Mouse (Mus musculus) layer of hippocampus, adult 11-12 months (tissue): ENCODE results near the gene Trim71.
A peak's percentile ranks its signal among the peaks of the same experiment; 100 is the strongest.

Experiments used
- DNase-seq: peaks from one replicate; pipeline ENCODE4 v3.0.0; 2022; ENCODE audit warnings: low spot score

The Trim71 gene

DNA sequence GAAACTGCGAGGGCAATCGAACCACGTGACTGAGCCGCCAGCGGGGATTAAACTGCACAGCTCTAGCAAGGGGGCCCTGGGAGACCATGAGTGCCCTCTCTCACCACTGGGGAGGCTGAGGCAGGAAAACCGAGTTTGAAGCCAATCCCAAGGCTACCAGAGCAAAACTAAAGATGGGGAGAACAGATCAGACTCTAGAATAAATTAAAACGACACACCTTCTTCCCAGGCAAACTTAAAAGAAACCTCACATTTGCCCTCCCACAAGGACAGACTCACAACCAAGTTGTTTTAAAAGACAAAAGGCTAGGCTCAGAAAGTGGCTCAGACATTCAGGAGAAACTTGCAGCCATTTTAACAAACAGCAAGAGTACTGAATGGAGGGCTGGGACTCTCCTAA is 7.1 kb downstream of the Trim71 start:
- no peak for DNase-seq

DNA sequence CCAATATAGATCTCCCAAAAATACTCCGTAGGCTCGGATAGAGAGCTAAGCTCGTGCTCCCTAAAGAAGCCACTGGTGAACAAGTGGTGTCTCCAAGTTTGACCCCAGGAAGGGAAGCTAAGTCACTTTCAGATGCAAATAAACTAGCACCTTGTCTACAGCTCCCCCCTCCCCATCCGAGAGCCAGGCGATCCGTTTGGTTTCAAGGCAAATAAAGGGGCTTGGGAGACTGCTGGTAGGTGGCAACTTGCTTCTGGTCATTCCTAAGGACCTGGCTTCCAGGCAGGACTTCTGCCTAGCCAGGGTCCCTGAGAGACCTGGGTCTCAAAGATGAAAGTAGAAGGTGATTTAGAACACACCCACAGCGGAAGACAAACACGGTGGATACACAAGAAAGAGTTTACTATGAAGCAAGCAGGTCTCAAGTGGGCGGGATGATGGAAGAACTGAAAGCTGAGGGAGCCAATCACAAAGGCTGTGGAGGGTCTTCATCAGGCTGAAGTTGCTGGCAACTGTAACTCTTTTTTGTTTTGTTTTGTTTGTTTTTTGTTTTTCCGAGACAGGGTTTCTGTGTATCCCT is 7.8 kb downstream of the Trim71 start:
- DNase-seq, result no peak

DNA sequence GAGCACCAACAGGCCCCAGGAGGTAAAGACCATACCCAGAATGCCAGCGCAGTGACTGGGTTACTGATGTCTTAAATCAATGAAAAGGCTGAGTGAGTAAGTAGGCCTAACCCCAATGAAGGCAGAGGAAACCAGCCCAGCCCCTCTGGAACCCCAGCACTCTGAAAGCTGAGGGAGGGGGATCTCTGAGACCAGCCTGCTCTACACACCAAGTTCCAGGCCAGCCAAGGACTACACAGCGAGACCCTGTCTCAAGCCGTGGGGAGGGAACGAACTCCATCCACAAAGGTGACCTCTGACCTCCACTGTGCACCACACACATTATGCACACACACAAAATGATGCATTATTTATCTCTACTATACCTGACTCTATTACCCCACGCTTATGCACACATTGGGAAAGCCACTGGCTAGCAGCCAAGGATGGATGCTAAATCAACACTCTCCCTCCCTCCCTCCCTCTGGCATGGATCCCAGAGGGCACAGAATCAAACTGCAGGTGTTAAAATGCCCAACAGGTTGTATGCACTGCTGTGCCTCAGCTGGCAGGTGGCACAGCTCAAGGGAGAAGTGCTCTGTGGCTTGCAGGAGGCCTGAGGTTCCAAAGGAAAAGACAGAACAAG is 9.7 kb downstream of the Trim71 start:
- DNase-seq, result no peak

DNA sequence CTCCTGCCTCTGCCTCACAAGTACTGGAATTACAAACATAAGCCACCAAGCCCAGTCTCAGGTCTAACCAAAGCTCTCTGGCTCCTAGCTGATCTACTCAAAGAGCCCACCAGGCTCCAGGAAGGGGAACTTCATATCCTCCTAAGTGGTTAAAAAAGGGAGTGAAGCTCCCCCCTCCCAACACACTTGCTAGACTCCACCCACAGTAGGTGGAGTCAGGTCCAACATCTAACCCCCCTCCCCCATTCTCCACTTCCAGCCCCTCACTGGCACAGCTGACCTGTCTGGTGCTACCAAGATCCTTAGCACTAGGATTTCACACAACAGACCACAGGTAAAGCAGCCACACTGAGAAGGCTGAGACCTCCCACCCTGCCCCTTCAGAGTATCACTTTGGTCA is 10.3 kb downstream of the Trim71 start:
- DNase-seq, result no peak

DNA sequence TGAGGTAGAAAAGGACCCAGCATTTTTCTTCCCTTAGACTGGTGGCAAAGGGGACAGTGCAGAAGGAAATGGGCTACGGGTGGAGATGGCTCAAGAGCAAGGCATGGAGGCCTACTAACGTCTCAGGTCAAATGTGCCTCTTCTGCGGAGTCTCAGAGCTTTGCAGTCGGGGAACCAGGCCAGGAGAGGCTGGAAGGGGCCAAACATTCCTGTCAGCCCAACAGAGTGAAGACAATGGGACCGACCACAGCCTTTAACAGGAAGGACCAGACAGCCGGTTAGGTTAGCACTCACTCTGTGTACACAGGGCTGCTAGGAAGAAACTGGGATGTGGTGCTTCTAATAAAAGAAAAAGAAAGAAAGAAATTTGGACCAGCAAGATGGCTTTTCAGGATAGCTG is 14.1 kb downstream of the Trim71 start:
- no peak for DNase-seq

DNA sequence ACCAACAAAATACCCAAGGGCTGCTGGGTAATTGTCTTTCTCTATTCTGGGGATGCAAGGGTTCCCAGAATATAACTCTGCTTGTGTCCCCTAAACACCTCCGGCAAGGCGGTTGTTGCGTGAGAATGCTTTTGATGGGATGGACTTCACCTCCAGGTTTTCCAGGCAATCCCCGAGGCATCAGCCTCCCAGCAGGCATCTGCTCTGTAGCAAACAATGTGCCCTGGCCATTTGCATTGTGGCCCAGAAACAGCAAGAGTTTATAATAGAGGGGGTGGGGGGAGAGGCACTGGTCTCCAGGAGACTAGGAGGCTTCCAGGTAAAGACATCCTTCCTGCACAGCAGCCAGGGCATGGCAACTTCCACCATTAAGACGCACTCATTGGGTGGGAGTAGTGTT is 15.1 kb downstream of the Trim71 start:
- no peak for DNase-seq

DNA sequence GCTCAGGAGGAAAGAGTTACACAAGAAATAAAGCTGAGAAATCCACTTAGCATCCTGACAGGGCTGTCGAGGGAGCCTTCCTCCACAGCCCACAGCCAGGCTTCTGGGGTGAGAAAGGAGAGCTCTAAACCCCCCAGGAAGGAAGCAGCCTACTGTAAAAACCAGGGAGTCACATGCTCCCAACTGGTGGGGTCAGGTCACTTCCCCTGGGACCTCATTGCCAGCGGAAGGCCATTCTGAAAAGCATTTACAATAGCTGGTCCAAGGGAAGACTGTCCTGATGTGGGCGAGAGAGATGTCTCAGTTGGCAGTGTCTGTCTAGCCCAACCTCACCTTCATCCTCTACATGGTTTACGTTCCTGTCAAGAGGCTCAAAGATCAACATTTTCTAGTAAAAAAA is 15.7 kb downstream of the Trim71 start:
- DNase-seq, result no peak

DNA sequence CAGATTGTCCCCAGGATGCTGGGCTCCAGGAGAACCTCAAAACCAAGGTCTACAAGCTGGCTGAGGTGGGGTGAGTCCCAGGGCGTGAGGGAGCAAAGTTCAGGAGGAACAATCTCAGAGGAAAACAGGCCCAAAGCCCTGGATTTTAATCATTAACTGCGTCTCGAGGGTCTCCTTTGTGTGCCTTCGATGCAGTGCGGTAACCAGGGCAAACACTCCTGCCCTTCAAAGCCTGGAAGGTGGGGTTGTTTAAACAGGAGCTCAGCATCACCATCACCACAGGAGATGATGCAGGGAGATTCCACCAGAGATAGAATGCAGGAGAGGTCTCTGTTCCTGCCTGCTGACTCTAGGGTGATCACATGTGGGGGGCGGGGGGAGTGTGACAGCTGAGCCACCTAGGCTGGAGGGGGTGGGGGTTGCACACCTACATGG is 16.5 kb downstream of the Trim71 start:
- no peak for DNase-seq

DNA sequence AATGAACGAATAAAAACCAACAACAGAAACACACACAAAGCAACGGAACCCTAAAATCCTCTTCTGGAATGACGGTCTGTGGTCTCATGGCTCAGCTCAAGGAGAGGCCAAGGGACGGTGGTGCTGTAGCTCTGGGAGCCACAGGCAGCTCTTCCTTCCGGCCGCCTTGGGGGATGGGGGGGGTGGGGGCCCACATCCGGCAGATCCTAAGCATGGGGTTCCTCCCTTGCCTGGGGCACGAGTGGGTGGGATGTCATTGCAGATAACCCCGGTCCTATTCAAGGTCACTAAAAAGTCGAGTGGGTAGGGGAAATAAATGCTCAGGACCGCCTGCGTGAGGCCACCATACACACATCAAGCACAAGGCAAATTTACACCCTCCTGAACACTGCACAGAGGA is 17.4 kb downstream of the Trim71 start:
- no peak for DNase-seq

DNA sequence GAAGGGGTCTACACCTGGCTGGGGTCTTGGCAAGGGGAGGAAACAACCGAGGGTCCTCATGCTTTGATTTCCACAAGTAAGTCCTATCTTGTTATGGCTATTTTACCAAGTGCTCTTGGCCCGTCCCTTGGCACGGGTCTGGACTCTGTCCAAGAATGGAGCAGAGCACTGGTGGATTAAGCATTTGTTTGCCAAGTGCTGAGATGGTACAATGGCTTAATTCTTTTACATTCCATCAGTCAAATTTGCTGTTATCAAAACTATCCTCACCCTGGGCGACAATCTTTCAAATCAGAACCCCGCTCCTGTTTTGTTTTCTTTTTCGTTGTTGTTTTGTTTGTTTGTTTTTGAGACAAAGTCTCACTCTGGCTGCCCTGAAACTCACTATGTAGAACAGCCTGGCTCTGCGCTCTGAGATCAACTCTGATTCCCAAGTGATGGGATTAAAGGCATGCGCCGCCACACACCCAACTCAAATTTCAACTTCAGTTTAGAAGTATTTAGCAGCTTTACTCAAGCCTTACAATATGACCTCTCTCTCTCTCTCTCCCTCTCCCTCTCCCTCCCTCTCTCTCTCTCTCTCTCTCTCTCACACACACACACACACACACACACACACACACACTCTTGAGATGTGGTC is 19.3 kb downstream of the Trim71 start:
- DNase-seq, result no peak

DNA sequence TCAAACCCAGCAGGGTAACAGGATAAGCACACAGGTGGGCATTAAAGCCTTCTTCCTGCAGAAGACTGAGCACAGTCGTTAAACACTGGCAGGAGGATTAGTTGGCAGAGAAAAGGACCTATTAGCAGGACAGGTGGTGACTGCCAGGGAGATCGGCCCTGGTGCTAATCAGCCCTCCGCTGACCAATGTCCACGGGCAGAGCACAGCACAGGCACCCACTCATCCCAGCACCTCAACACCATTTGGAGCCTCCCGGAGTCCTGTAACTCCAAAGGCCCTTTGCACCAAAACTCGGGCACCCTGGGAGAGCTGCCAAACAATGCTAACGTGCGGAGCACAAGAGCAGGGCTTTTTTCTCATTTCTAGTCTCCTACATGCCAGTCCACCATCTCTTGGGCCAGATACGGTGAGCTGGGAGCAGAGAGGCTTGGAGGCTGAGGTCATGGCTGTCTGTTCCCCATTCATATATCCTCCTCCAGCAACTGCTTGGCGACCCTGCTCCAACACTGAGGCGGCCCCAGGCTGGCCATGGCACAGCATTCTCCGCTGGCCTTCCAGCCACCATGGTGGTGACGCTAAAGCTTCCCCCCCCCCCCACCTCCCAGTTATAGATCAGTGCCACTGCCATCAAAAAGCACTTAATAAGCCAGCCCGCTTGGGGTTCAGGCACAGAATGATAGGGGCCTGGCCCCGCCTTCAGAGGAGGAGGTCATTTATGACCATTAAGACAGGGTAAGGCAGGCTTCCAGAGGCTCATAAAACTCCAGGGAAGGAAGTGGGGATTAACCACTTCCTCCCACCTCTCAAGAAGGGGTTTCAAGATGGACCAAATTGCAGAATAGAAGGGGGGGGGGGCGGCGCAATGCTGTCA is 20.1 kb downstream of the Trim71 start:
- DNase-seq, result no peak

DNA sequence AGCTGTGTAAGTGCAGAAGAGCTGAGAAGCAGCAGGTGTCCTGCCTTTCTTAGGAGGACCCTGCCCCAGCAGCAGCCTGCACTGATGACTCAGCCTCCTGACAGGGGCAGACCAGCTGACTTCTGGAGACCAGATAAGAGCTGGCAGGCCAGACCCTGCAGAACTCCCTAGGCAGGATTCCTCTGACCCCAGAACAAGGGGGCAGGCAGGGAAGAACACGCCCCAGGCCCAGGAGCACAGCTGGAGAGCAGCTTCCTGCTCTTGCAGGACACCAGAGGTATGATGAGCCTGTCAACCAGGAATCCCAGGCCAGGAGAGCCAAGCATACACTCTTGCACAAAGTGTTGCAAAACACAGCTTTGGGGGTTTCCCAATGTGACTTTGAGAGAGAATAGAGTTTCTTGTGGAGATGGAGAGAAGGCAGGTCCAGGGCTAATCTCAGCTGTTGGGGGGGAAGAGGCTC is 22.9 kb downstream of the Trim71 start:
- DNase-seq, result no peak

DNA sequence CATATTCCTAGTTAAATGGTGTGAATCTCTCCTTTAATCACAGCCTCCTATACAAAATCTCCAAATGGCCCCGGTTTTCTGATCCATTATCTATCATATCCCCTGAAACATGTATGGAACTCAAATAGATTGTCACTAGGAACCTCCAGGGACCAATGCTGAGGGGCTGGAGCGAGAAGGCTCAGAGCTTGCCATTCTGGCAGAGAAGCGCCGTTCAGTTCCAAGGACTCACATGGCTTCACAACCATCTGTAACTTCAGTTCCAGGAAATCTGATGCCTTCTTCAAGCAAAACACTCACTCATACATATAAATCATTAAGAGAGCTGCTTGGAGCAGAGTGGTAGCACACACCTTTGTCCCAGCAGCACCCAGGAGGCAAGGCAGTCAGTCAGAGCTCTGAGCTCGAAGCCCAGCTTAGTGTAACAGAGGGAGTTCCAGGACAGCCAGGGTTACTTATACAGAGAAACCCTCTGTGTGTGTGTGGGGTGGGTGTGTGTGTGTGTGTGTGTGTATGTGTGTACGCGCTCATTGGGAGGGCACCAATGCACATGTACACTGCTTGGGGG is 25.1 kb downstream of the Trim71 start:
- no peak for DNase-seq

DNA sequence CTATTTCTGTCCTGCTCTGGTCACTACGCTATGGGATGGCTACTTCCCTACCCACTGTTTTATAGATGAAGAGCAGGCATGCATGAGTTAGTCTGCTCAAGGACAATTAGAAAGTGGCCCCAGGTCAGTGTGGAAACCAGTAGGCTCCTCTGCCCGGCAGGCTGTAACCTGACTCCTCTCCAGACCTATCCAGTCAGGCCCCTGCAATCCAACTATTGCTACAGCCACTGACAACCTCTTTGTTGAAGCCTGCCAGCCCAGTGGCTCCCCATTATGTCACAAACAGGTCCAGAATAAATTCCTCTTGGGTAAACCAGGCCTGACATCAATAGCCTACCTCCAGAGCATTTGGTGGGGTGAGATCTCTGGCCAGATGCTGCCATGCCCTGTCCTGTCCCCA is 27.5 kb downstream of the Trim71 start:
- DNase-seq, result no peak

DNA sequence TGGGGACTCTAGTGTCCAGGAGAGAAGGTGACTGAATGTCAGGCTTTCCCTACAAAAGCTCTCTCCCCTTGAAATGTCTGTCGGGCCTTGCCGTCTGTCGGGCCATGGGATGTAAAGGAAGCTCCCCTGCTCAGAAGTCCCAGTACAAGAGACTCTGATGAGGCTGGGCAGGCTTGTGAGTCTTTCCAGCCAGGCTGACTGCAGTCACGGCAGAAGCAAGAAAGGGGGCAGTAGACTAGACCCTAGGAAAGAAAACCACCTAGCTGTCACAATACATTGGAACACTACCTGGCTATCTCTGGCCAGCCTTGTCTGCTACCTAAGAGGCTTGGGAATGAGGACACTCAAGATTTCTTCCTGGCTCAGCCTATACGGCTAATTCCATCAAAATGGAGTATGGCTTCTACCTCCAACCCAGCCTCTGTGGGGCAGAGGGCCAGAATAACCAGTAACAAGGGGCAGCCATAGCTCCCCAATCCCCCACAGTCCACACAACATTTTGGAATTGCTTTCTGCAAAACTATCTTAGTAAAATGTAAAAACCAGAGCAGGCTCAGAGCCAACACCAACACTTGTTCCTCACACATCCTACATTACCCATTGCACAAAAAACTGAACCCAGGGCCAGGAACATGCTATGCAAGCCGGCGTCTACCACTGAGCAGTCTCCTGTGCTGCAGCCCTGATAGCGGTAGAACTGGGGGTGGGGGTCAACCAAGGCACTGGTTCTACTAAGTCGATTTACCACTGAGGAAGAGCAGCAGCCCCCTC is 29.2 kb downstream of the Trim71 start:
- peak; percentile 13 for DNase-seq

DNA sequence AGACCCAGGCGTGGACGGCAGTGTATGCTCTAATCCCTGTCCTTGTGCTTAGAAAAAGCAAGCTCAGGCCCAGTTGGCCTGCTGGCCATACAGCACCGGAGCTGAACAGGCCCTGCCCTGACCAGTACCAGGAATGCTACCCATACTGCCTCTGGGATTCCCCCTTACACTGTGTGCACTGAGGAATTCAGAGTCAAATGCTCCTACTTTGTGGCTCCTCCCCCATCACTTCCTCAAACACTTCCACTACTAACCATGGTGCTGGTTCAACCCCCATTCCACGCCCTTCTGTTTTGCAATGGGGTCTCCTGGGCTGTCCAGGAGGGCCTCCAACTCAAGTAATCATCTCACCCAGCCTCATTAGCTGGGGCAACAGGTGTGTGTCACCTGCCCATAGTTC is 30.3 kb downstream of the Trim71 start:
- DNase-seq, result no peak

DNA sequence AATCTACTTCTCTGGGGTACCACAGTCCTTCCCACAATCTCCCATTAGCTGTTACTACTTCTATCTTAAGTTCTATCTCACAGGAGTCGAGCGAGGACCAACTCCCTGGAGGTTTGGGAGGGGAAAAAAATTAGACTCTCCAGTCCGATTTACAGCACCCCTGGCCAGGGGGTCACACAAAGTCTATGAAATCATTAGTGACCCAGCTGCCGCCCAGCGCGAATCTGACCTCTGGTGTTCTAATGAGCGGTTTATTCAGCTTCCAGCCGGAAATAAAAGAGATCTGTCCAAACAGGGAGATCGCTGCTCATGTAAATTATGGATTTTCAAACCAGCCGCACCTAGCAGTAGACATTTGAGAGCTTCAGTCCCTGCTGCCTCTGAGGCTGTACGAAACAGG is 32.9 kb downstream of the Trim71 start:
- DNase-seq, result no peak

DNA sequence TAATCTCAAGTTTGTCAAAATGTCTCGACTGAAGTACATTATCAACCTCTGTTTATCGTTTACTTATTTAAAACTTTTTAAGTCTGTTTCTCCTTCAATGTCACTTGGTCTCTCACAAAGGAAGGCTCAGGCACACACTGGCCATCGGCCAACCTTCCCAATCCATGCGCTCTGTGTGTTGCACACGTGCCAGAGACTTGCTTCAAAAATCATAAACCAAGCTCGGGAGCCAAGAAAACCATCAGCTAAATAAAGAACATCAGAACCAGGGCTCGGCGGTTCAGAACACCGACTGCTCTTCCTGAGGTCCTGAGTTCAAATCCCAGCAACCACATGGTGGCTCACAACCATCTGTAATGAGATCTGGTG is 35.5 kb downstream of the Trim71 start:
- DNase-seq, result no peak

DNA sequence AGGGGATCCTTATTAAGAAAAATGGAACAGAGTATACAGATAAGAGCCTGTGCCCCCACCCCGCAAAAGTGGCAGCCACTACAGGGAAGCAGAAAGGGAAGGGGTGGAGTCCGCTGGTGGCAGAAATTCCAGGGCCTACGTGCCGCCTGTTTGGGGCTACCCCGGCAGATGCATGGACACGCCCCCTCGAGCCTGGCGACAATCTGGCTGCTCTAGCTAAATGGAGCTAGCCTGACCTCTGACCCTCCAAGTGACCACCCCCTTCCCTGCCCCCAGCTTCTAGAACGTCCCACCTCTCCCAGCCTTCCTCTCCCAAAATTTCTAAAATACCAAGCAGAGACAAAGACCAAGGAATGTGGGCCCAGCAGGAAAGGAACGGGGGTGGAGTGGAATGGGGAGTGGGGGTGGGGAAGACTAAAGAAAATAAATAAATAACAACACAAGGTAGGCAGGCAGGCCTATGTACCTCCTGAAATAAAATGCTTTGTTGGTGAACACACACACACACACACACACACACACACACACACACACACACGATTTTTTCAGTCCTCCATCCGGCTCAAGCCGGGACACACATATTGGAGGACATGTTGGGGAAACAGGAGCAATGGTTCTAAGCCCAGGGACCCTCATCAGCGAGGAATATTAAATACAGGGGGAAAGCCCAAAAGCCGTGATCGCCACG is 36.0 kb downstream of the Trim71 start:
- DNase-seq, result no peak

DNA sequence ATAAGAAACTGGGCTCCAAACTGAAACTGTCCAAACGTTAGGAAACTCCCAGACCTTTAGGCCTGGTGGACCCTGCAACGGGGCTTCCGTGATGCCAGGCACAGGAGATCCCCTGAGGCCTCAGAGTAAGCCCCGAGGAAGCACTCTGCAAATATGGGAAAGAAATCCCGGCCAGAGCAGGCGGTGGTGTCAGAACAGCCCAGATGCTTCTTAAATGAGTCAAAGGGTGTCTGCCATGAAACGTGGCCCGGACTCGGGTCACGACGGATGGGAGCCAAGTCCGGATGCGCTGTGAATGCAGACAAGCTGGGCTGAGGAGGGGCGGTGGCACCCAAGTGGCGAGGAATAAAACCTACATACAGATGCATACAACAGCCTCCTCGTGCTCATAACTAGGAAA is 37.1 kb downstream of the Trim71 start:
- no peak for DNase-seq

DNA sequence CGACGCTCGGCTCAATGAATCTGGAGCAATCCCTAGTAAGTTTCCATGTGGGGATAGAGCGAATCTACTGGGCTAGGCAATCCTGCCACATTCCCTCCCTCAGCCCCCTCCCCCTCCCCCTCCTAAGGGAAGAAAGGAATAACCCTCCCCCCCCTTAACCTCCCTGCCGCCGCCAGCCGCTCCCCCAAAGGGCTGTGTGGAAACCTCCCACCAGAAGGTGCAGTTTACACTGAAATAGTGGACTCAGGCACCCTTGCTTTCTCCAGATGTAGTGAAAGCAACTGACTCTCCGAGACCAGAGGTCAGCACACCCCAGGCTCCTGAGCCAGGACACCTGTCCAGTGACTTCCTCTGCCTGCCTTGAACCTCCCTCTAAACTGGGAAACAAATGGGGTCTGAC is 37.6 kb downstream of the Trim71 start:
- no peak for DNase-seq
